Mouse (Mus musculus): ENCODE data around the gene Alg14.

Gene Alg14

GRCm38 (mm10) chr3:121279679-121280078, 11.9 kb upstream of the Alg14 start:
- peak in 1 of 2 experiments; percentile 14 for DNase-seq

- DNase-seq = no peak
These were observed 8.6 kb upstream of the Alg14 start, which contains the start of gene Tmem56 for GRCm38 (mm10) chr3:121282998-121283397. Tmem56 (minus strand) TSS chr3:121283098.

- DNase-seq = peak in 1 of 2 experiments; percentile 11
These were observed 6.4 kb upstream of the Alg14 start for GRCm38 (mm10) chr3:121285219-121285618.

GRCm38 (mm10) chr3:121287151-121287550, 4.4 kb upstream of the Alg14 start:
- peak in 1 of 2 experiments; percentile 12 for DNase-seq

- DNase-seq = no peak
These were observed 892 bp upstream of the Alg14 start for GRCm38 (mm10) chr3:121290681-121291080.

- no peak for DNase-seq
These were observed 381 bp upstream of the Alg14 start for GRCm38 (mm10) chr3:121291225-121291559.

GRCm38 (mm10) chr3:121294200-121294599, 2.6 kb downstream of the Alg14 start:
- DNase-seq = no peak

- DNase-seq = peak; percentile 16 to 49
These were observed 15.1 kb downstream of the Alg14 start for GRCm38 (mm10) chr3:121306641-121307040.

GRCm38 (mm10) chr3:121307532-121308234, 16.1 kb downstream of the Alg14 start:
- DNase-seq = peak; percentile 72 to 81

- DNase-seq = no peak
These were observed 17.4 kb downstream of the Alg14 start for GRCm38 (mm10) chr3:121308935-121309334.

- DNase-seq = no peak
These were observed 17.9 kb downstream of the Alg14 start for GRCm38 (mm10) chr3:121309429-121309828.

- peak; percentile 18 to 30 for DNase-seq
These were observed 18.5 kb downstream of the Alg14 start for GRCm38 (mm10) chr3:121309896-121310714.

- DNase-seq = no peak
These were observed 20.9 kb downstream of the Alg14 start for GRCm38 (mm10) chr3:121312426-121312825.

- DNase-seq = no peak
These were observed 21.4 kb downstream of the Alg14 start for GRCm38 (mm10) chr3:121312979-121313378.

- no peak for DNase-seq
These were observed 22.6 kb downstream of the Alg14 start for GRCm38 (mm10) chr3:121314149-121314548.

GRCm38 (mm10) chr3:121315498-121315897, 23.9 kb downstream of the Alg14 start:
- no peak for DNase-seq

GRCm38 (mm10) chr3:121319906-121320305, 28.3 kb downstream of the Alg14 start:
- DNase-seq = no peak

GRCm38 (mm10) chr3:121320896-121321295, 29.3 kb downstream of the Alg14 start:
- DNase-seq = no peak

- DNase-seq = no peak
These were observed 31.8 kb downstream of the Alg14 start for GRCm38 (mm10) chr3:121323371-121323770.

GRCm38 (mm10) chr3:121327406-121327805, 35.8 kb downstream of the Alg14 start:
- no peak for DNase-seq

- DNase-seq = no peak
These were observed 38.1 kb downstream of the Alg14 start for GRCm38 (mm10) chr3:121329647-121330046.

- DNase-seq = no peak
These were observed 38.7 kb downstream of the Alg14 start for GRCm38 (mm10) chr3:121330244-121330646.

- DNase-seq = no peak
These were observed 44.8 kb downstream of the Alg14 start for GRCm38 (mm10) chr3:121336234-121336890.

GRCm38 (mm10) chr3:121338687-121339086, 47.1 kb downstream of the Alg14 start:
- DNase-seq = no peak
